Mouse (Mus musculus): ENCODE data around the gene Timm44.
"Not testable (repeated sequence)": the region's sequence is repeated elsewhere in the genome, so short reads cannot be mapped to it uniquely, and the experiment has no call there.

Gene Timm44

GRCm38 (mm10) chr8:4263105-4263791, 12.5 kb downstream of the Timm44 start:
- no peak for DNase-seq

- no peak for DNase-seq
These were observed 15.9 kb downstream of the Timm44 start for GRCm38 (mm10) chr8:4259805-4260170.

GRCm38 (mm10) chr8:4259125-4259804, 16.4 kb downstream of the Timm44 start, which contains the start of gene Ctxn1:
TSS of gene Ctxn1 (minus strand) at chr8:4259274.
- DNase-seq: peak; percentile 94 to 96

- no peak for DNase-seq
These were observed 17.0 kb downstream of the Timm44 start for GRCm38 (mm10) chr8:4258678-4259077.

GRCm38 (mm10) chr8:4258233-4258632, 17.5 kb downstream of the Timm44 start:
- peak in 1 of 2 experiments; percentile 63 for DNase-seq

GRCm38 (mm10) chr8:4257350-4257749, 18.4 kb downstream of the Timm44 start:
- no peak for DNase-seq

- DNase-seq: no peak
These were observed 18.8 kb downstream of the Timm44 start for GRCm38 (mm10) chr8:4256911-4257310.

GRCm38 (mm10) chr8:4255471-4255870, 20.2 kb downstream of the Timm44 start:
- DNase-seq: not testable (repeated sequence)

- peak; percentile 82 to 86 for DNase-seq
These were observed 21.7 kb downstream of the Timm44 start for GRCm38 (mm10) chr8:4254001-4254400.

GRCm38 (mm10) chr8:4252934-4253841, 22.5 kb downstream of the Timm44 start, which contains the start of gene Snapc2:
TSS of gene Snapc2 (plus strand) at chr8:4253080.
- DNase-seq: peak; percentile 94 to 96

- no peak for DNase-seq
These were observed 23.5 kb downstream of the Timm44 start for GRCm38 (mm10) chr8:4252116-4252760.

- peak; percentile 72 to 84 for DNase-seq
These were observed 25.3 kb downstream of the Timm44 start for GRCm38 (mm10) chr8:4250306-4250970.

GRCm38 (mm10) chr8:4249213-4249612, 26.5 kb downstream of the Timm44 start:
- DNase-seq: no peak

- no peak for DNase-seq
These were observed 27.7 kb downstream of the Timm44 start, which contains the start of gene Tgfbr3l for GRCm38 (mm10) chr8:4247951-4248540. TSS of gene Tgfbr3l (plus strand) at chr8:4248214.

GRCm38 (mm10) chr8:4247241-4247640, 28.5 kb downstream of the Timm44 start:
- DNase-seq: no peak

GRCm38 (mm10) chr8:4245737-4246136, 30.0 kb downstream of the Timm44 start:
- no peak for DNase-seq

- DNase-seq: no peak
These were observed 30.7 kb downstream of the Timm44 start for GRCm38 (mm10) chr8:4245061-4245460.

- no peak for DNase-seq
These were observed 36.4 kb downstream of the Timm44 start for GRCm38 (mm10) chr8:4239193-4239890.

GRCm38 (mm10) chr8:4238434-4239192, 37.1 kb downstream of the Timm44 start, which contains the start of the genes Map2k7 and Gm49320:
TSS of gene Map2k7 (plus strand) at chr8:4238740.
TSS of gene Gm49320 (plus strand) at chr8:4238865.
- peak; percentile 100 for DNase-seq

Measured in kidney, adult 8-10 months (tissue).